Mouse (Mus musculus) liver, embryonic 15.5 days (tissue): ENCODE data around the gene Dll1. TPM values are rescaled to one million over a fixed set of nuclear protein-coding genes. Genes with fewer than 3 reads are reported as not detected.

Experiments used
- ATAC-seq: fragments of 200-750 bp; cut with Nextera tagmentation; 2 replicates; pipeline ENCODE4 v1.8.0; 2017; ENCODE audit warnings: moderate number of reproducible peaks, mild to moderate bottlenecking, moderate library complexity; ENCODE audit not compliant: insufficient read depth
- H3K27ac ChIP-seq: fragments of 300-500 bp; sonication (generic); replicated peaks from 2 replicates; pipeline ENCODE4 v1.5.1; 2015; ENCODE audit warnings: mild to moderate bottlenecking, inconsistent platforms
- H3K27me3 ChIP-seq: fragments of 300-500 bp; sonication (generic); 2 replicates; pipeline ENCODE4 v1.6.1; 2015; ENCODE audit warnings: mild to moderate bottlenecking, inconsistent platforms
- H3K36me3 ChIP-seq: fragments of 300-500 bp; sonication (generic); replicated peaks from 2 replicates; pipeline ENCODE4 v1.6.1; 2015; ENCODE audit warnings: moderate library complexity, mild to moderate bottlenecking, inconsistent platforms
- H3K4me1 ChIP-seq: fragments of 300-500 bp; sonication (generic); replicated peaks from 2 replicates; pipeline ENCODE4 v1.6.1; 2015; ENCODE audit warnings: inconsistent platforms
- H3K4me2 ChIP-seq: fragments of 300-500 bp; sonication (generic); 2 replicates; pipeline ENCODE4 v1.6.1; 2015; ENCODE audit warnings: moderate library complexity, mild to moderate bottlenecking, inconsistent platforms
- H3K4me3 ChIP-seq: fragments of 300-500 bp; sonication (generic); replicated peaks from 2 replicates; pipeline ENCODE4 v1.5.1; 2015; ENCODE audit warnings: mild to moderate bottlenecking, inconsistent platforms
- H3K9ac ChIP-seq: fragments of 300-500 bp; sonication (generic); 2 replicates; pipeline ENCODE4 v1.6.1; 2015; ENCODE audit warnings: moderate library complexity, mild to moderate bottlenecking, inconsistent platforms
- H3K9me3 ChIP-seq: fragments of 300-500 bp; sonication (generic); replicated peaks from 2 replicates; pipeline ENCODE4 v1.6.1; 2016; ENCODE audit warnings: inconsistent platforms
- WGBS: fragments of 180-500 bp; shearing (Covaris S2); methylation state at CpG from one replicate; pipeline ENCODE4 v1.1.7; 2015; ENCODE audit warnings: mixed read lengths; ENCODE audit not compliant: insufficient replicate concordance; 5-methylcytosine and 5-hydroxymethylcytosine counted together
- polyA plus RNA-seq: library from polyadenylated mRNA; unstranded; fragments of >200 nt; fragmentation: Nextera tagmentation; extraction: Ambion mirVana; gene quantifications from 2 replicates; pipeline ENCODE4 v1.2.1, GENCODE M21; 2015

Gene Dll1
- polyA plus RNA-seq, 1 experiment from 2014 or later, result 1.5 TPM

DNA sequence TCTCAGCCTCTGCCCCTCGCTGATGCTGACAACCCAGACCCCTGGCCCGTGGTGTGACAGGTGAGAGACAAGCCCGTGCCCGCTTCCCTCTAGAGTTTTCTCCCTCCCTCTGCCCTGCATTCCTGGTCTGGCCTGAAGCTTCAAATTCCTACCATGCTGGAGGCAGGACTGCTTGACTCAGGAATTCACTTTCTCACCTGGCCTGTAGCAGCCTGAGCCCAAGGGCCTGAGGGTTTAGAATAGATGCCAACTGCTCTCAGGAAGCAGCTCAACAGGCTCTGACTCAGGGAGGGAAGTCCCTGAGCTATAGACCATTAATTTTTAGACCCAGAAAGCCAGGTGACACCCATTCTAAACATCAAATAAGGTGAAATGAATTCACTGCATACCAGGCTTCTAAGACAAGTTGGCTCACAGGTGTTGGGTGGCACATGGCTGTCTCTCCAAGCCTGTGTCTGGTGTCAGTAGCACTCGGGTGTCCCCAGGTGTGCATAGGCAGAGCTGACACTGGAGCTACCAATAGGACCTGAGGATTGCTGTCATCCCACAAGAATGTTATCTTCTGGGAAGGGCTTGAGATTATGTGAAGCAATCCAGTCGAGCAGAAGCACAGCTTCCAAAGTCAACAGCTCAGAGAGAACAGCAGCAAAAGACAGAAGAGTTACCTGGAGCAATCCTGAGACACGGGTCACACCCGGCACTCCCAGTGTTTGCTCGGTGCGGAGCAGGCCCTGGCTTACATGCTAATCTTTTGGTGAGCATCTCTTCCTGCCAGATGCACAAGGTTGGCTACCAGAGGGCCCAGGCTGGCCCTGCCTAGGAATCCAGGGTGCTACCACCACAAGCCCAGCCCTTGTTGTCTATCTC is 50.5 kb downstream of the Dll1 start:
- WGBS, result 61% methylated on average over 10 of the region's 10 CpGs
- no peak overlapping the region for H3K4me3 ChIP-seq
- no peaks in the 10 kb centered on the region for H3K4me1 ChIP-seq
- ATAC-seq, result no peak
- H3K9me3 ChIP-seq, result no peaks in the 10 kb centered on the region
- no peaks in the 10 kb centered on the region for H3K36me3 ChIP-seq
- no peak overlapping the region for H3K27ac ChIP-seq
- no peak overlapping the region for H3K4me2 ChIP-seq
- no peaks in the 10 kb centered on the region for H3K27me3 ChIP-seq
- H3K9ac ChIP-seq, result no peak overlapping the region

GRCm38 (mm10) chr17:15323191-15323834 is 53.4 kb downstream of the Dll1 start:
- ATAC-seq, result no peak
- Histone ChIP-seq H3K9ac (no peak overlapping the region), H3K9me3 (no peaks in the 10 kb centered on the region), H3K4me1 (no peaks in the 10 kb centered on the region), H3K4me3 (no peak overlapping the region), H3K27me3 (no peaks in the 10 kb centered on the region), H3K27ac (no peak overlapping the region), H3K4me2 (no peak overlapping the region), H3K36me3 (no peaks in the 10 kb centered on the region)
- WGBS, result 60% methylated on average over 9 of the region's 9 CpGs

Other genes starting within 250 kb of the Dll1 start
- 6.5 and 7.1 TPM in 2 replicates for gene Fam120b, start 19.3 kb upstream of the Dll1 start, polyA plus RNA-seq
- gene Psmb1, start 122.9 kb upstream of the Dll1 start, polyA plus RNA-seq, result 120 and 129 TPM in 2 replicates
- 17.6 and 18.6 TPM in 2 replicates for gene Tbp, start 123.0 kb upstream of the Dll1 start, polyA plus RNA-seq
- 19.8 and 21.3 TPM in 2 replicates for gene Pdcd2, start 150.4 kb upstream of the Dll1 start, polyA plus RNA-seq
- gene Prdm9, start 187.5 kb upstream of the Dll1 start, polyA plus RNA-seq, result 0.46 and 0.66 TPM in 2 replicates